Mouse (Mus musculus) cerebellum, adult (tissue): ENCODE measurements around the gene Slc4a2.

Source experiments
- ATAC-seq: cut with Nextera tagmentation; 2 replicates; pipeline ENCODE4 v1.9.2; 2017; ENCODE audit warnings: mild to moderate bottlenecking, moderate library complexity, mixed read lengths; ENCODE audit not compliant: insufficient number of reproducible peaks, low FRiP score, low TSS enrichment

Gene Slc4a2

GRCm38 (mm10) chr5:24453283-24453984, 29.8 kb downstream of the Slc4a2 start:
- peak; percentile 18; the same call in 1 of the 2 replicates for ATAC-seq

GRCm38 (mm10) chr5:24453985-24454303, 30.3 kb downstream of the Slc4a2 start:
- ATAC-seq: no peak

- no peak for ATAC-seq
These were observed 31.4 kb downstream of the Slc4a2 start for GRCm38 (mm10) chr5:24455076-24455475.

- ATAC-seq: no peak
These were observed 32.0 kb downstream of the Slc4a2 start for GRCm38 (mm10) chr5:24455613-24456012.

- ATAC-seq: no peak
These were observed 43.1 kb downstream of the Slc4a2 start for GRCm38 (mm10) chr5:24466762-24467161.

GRCm38 (mm10) chr5:24470600-24470999, 47.0 kb downstream of the Slc4a2 start:
- ATAC-seq: peak; percentile 65

GRCm38 (mm10) chr5:24472884-24473619, 49.4 kb downstream of the Slc4a2 start:
- no peak for ATAC-seq

- no peak for ATAC-seq
These were observed 50.5 kb downstream of the Slc4a2 start for GRCm38 (mm10) chr5:24474025-24474722.

- no peak for ATAC-seq
These were observed 51.2 kb downstream of the Slc4a2 start for GRCm38 (mm10) chr5:24474723-24475261.

- ATAC-seq: 0 out of 2 replicates have a peak, but pooled peaks have one; percentile 21
These were observed 52.0 kb downstream of the Slc4a2 start for GRCm38 (mm10) chr5:24475476-24476241.

GRCm38 (mm10) chr5:24477909-24478308, 54.3 kb downstream of the Slc4a2 start:
- ATAC-seq: no peak

- ATAC-seq: peak; percentile 26; the same call in 1 of the 2 replicates
These were observed 58.0 kb downstream of the Slc4a2 start for GRCm38 (mm10) chr5:24481647-24482046.

- no peak for ATAC-seq
These were observed 58.8 kb downstream of the Slc4a2 start for GRCm38 (mm10) chr5:24482247-24483079.

- 0 out of 2 replicates have a peak, but pooled peaks have one; percentile 15 for ATAC-seq
These were observed 59.7 kb downstream of the Slc4a2 start for GRCm38 (mm10) chr5:24483326-24483725.

- no peak for ATAC-seq
These were observed 61.3 kb downstream of the Slc4a2 start for GRCm38 (mm10) chr5:24484963-24485362.

- peak; percentile 26 for ATAC-seq
These were observed 62.5 kb downstream of the Slc4a2 start for GRCm38 (mm10) chr5:24486097-24486496.

GRCm38 (mm10) chr5:24486738-24487137, 63.1 kb downstream of the Slc4a2 start:
- ATAC-seq: no peak

- ATAC-seq: no peak
These were observed 66.8 kb downstream of the Slc4a2 start for GRCm38 (mm10) chr5:24490413-24490920.
